Mouse (Mus musculus) kidney, adult 18-20 months (tissue): ENCODE measurements around the gene Hfe2.

ENCODE experiments used
- DNase-seq: peaks from one replicate; pipeline ENCODE4 v3.0.0; 2021

Gene Hfe2

DNA sequence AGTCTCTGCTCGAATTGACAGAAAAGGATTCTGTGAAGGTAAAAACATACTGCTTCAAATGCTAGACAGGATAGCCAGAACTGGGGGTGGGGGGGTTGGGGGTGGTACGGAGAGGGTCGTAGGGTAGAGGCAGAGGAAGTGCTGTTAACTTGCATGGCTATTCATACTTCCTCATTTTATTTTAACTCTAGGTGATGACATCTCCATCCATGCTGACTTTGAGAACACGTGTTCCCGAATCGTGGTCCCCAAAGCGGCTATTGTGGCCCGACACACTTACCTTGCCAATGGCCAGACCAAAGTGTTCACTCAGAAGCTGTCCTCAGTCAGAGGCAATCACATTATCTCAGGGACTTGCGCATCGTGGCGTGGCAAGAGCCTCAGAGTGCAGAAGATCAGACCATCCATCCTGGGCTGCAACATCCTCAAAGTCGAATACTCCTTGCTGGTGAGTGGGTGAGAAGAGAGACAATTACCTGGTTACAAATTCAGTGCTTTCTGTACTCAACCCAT, 34.5 kb downstream of the Hfe2 start:
- DNase-seq = no peak

- DNase-seq = peak; percentile 57
These were observed 35.2 kb downstream of the Hfe2 start for GRCm38 (mm10) chr3:96559911-96560850.

DNA sequence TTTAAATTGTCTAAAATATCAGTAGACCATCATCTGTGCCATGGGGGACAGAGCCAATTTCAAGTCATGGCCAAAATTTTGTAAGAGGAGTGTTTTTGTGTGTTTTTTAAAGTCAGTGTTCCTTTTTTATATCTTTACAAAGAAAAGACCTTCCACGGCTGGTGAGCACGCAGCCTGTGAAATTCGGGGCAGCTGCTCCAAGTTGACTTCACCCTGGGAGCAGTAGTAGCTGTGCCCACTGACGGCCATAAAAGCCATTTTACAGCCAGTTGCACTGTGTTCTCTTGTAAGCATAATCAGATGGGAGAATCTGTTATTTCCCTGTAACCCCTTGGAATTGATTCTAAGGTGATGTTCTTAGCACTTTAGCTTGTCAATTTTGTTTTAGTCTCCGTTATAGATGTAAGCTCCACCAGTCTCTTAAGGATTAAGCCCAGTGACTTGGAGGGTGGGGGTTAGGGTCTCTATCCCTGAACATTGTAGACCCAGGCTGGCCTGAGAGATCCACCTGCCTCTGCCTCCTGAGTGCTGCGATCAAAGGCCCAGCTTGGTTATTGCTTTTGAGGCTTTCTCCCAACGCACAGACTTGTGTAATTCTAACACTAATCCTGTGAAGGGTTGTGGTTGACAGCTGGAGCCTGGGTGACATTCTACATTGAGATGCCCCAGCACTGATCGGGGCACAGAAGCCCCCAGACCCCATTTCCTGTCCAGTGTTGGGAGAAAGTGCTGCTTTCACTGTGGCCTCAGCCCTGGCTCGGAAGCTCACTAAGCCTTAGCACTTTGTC, 36.1 kb downstream of the Hfe2 start:
- peak; percentile 47 for DNase-seq

DNA sequence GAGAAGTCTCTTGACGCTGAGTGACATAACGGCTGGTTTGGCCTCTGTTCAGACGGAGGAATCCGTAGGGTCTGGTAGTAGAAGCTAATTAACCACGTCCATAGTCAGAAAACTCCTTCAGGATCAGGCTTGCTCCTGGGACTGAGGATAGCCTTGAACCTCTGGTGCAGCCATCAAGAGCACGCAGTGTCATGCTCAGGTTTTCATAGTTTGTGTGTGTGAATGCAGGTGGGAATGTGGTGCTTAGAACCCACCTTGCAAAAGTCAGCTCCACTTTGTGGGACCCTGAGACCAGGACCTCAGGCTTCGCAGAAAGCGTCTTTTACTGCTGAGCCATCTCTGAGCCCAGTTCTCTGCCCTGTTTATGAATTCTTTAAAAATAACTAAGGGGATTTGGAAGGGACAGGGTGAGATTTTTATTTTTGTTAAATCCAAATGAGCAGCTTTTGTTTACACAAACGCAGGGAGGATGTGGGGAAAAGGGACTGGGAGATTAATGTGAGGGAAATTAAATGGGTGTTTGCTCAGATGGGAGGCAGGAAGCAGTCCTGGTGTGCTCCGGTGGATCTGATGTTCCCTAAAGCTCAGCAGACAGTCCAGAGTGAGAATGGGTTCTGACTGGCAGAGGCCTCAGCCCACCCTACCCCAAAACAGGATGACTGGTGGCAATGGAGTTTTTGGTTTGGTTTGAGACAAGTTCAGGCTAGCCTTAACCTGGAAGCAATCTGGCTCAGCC, 37.1 kb downstream of the Hfe2 start:
- peak; percentile 62 for DNase-seq

GRCm38 (mm10) chr3:96563267-96563666, 38.3 kb downstream of the Hfe2 start:
- peak; percentile 25 for DNase-seq

DNA sequence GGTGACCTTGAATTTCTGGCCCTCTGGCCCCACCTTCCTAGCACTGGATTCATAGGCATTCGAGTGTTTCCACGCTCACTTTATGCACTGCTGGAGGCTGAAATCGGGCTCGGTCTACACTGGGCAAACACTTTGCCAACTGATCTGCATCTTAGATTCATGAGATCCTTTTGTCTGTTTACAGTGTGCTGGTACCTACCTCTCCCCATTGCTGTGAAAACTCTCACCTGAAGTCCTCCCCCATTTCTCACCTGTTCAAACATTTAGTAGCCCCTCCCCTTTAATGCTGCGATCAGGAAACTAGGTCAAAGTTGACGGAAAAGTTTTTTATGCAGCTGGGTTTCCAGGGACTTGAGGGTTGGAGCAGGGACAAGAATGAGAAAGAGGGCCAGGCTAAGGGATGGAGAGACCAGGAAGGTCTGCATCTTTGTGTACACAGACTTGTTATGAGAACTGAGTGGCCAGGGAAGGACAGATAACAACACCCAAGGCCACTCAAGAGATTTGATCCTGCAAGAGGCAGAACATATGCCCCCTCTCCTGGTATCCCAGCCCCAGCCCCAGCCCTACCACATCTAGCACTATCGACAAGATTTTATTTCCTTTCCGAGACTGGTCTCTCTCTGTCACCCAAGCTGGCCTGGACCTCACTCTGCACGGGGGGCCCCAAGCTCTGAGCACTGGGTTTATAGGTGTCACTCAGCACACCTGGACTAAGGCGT, 39.1 kb downstream of the Hfe2 start:
- DNase-seq = peak; percentile 71

GRCm38 (mm10) chr3:96564633-96565032, 39.7 kb downstream of the Hfe2 start:
- peak; percentile 59 for DNase-seq

DNA sequence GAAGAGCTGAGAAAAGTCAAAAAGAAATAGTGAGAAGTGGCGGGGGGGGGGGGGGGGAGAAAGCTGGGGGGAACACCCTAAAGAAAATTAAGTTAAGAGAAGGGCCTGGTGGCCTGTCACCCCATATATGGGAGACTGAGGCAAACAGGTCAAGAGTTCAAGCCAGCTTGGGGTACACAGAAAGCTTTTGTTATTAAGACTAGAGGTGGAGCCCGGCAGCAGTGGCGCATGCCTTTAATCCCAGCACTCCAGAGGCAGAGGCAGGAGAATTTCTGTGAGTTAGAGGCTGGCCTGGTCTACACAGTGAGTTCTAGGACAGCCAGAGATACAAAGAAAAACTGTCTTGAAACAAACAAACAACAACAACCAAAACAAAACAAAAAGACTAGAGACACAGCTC, 40.1 kb downstream of the Hfe2 start:
- DNase-seq = no peak

DNA sequence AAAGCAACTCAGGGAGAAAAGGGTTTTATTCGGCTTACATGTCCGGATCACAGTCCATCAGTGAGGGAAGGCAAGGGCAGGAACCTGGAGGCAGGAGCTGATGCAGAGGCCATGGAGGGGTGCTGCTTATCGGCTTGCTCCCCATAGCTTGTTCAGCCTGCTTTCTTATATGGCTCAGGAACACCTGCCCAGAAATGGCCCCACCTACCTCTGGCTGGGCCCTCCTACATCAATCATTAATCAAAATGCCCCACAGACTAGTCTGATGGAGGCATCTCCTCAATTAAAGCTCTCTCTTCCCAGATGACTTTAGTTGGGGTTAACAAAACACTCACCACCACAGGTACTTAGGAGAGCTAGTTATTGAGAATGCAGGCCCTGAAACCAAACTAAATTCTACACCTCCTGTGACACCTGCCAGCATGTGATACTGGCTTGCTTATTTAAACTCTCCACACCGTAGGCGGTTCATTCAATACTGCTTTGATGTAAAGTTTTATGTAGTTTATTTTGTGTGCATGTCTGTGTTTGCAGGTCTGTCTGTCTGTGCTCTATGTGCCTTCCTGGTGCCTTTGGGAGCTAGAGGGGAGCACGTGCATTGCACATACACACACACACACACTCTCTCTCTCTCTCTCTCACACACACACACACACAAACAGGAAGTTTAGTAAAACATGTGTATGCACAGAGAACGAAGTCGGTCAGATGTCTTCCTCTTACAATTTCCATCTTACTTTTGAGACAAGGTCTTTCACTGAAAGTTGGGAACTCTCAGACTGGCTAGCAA, 41.9 kb downstream of the Hfe2 start:
- peak; percentile 73 for DNase-seq

DNA sequence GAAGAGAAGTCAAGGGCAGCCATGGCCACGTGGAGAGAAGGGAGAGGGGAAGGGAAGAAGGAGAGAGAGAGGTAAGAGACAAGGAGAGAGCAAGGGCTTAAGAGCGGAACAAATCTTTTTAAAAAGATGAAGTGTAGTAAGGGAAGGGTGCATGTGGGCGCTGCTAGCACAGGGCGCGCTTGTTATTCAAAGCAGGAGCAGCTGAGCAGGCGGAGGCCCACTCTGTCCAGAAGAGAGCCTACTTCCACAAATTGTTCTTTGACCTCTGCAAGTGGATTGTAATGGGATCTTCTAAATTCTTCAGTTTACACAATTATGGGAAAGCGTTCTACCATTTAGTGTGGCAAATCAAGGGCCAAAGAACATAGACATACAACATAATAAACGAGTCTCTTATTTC, 43.6 kb downstream of the Hfe2 start:
- no peak for DNase-seq

GRCm38 (mm10) chr3:96569506-96569905, 44.5 kb downstream of the Hfe2 start:
- DNase-seq = peak; percentile 21

DNA sequence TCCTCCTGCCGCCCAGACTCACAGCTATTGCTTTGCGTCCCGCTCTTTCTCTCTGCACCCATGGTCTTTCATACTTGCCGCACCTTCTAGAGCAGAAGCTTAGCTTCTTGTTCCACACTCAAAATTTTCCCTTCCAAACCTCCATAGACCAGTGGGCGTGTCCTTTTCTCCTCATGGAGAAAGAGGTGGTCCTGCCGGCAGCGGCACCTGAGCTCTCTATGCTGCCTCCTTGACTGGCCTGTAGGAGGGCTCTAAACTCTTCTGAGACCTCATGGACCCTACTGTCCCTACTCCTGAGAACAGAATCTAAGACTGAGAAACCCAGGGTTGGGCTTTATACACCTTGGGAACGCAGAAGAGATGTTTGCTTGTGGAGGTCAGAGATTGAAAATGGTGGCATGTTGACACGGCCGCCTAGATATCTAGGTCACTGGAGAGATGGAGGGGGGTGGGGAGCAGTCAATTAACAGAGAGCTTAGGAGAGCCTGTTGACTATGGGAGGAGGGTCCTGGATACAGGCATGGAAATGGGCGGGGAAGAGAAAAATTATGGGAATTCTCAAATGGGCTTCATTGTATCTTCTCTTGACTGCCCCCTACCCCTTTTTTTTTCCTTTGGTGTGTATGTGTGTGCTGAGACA, 45.1 kb downstream of the Hfe2 start:
- no peak for DNase-seq

DNA sequence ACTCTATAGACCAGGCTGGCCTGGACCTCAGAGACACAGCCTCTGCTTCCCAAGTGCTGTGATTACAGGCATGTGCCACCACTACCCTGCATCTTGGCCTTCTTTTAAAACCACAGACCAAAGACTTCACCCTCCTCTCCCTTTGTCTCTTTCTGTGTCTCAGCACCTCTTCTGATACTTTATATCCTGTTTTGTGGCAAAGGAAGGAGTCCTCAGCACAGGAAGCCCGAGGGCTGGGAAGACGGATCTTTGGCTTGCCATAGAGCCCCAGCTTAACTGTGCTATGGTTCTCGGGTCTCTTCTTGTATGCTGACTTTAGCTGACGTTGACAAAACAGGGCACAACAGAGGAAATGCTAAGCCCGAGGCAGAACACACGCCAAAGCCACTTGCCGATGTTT, 45.7 kb downstream of the Hfe2 start:
- DNase-seq = peak; percentile 30

DNA sequence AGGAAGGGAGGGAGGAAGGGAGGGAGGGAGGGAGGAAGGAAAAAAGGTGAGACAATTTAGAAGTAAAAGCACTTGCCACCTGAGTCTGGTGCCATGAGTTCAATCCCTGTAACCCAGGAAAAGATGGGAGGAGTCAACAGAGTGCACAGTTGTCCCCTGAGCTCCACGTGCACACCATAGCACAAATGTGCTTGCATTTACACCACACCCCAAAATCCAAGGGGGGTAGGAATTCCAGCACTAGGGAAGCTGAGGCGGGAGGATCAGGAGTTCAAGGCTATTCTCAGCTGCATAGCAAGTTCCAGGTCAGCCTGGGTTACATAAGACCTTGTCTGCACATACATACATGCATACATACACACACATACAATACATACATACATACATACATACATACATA, 46.4 kb downstream of the Hfe2 start:
- no peak for DNase-seq

GRCm38 (mm10) chr3:96571896-96572698, 47.1 kb downstream of the Hfe2 start:
- DNase-seq = peak; percentile 63

- DNase-seq = peak; percentile 60
These were observed 48.9 kb downstream of the Hfe2 start for GRCm38 (mm10) chr3:96573611-96574511.

DNA sequence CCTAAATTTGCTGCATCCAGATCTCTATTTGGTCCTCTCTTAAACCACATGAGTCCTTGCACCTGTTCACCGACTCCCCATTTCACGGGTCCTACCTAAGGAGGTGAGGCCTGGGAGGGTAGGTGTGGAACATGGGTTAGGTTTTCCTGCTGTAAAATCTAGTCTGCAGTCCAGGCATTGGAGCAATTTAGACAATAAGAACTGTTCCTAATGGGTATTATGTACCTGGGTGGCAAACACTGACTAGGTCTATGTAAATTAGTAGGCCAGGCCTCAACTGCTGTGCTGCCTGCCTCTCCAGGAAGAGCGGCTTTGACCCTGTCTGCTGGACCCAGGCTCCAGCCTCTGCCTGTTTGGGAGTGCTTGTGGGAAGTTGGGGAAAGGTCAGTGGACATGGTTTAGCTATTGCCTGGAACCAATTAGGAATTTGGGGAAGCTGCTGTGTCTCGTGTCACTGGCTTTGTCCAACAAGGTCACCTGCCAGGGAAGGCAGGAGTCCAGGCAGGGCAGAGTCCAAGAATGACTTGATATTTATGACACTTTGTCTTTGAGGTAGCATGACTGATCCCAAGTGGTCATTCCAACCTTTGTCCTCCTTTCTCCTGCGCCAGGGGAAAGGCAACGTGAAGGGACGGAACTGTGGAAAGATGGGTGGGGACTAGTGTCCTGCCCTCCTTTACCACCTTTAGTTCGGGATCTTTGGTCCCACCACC, 50.5 kb downstream of the Hfe2 start:
- peak; percentile 83 for DNase-seq

DNA sequence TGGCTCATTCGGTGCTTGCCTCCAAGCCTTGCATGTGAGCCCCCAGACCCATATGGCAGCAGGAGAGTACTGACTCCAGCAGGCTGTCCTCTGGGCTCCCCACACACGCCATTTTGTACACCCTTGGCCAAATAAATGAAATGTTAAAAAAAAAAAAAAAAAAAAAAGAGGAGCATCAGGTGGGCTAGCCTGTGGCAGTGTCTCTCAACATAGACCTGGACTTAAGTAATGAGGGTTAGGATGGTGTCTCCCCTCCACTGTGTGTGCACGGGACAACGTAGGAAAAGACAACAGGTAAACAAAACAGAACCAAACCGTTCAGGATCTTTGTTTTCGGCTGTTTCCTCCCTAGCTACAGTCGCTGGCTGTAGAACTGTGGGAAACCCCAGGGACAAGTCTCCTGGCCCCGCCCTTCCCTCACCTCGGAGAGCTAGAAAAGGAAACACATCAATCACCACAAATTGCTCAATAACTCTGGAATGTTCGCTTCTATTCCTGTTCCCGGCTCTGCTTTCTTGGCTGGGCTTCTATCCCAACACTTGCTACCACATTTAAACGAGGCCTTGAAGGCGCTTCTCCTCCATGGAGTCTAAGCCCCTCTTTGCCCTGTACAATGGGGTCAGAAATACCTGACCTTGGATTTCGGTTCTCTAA, 51.2 kb downstream of the Hfe2 start:
- DNase-seq = peak; percentile 84
